Mouse (Mus musculus) urinary bladder, postnatal 14 days (tissue): ENCODE measurements around the gene Csrp1.
A peak's percentile ranks its signal among the peaks of the same experiment; 100 is the strongest.

Experiments
- DNase-seq: peaks from one replicate; pipeline ENCODE4 v3.0.0; 2021; ENCODE audit warnings: low spot score

Gene Csrp1

GRCm38 (mm10) chr1:135731897-135732684, 12.2 kb downstream of the Csrp1 start:
- no peak for DNase-seq

- DNase-seq, result peak; percentile 55
These were observed 14.5 kb downstream of the Csrp1 start for GRCm38 (mm10) chr1:135734225-135734937.

DNA sequence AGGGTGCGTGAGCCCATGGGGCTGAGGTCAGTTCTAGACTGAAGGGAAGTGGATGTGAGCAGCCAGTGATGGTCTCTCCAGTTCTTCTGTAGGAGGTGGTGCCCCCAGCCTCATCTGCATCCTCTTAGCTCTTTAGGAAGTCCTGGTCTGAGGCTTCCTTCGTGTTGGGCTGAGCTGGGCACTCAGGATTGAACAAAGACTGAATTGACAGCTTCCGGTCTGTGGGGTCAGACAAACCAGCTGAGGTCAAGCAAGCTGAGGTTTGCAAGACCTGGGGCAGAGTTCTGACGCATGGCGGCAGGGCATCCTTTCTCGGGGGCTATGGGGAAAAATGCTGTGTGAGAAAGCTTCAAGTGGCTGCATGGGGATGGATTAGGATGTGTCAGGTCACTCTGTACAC, 15.6 kb downstream of the Csrp1 start:
- no peak for DNase-seq

DNA sequence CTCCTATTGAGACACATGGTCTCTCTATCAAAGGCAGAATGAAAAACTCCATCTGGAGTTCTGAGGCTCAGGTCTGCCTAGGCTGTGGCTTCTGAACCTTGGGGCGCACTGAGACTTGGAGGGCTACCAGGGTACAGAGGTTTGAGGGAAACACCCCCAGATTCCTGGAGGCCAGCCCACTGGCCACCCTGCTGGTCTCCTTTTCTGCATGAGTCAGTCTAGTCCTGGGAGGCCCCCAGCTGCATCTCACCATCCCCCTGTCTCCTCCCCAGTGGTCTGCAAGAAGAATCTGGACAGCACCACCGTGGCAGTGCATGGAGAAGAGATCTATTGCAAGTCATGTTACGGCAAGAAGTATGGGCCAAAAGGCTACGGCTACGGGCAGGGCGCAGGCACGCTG, 25.1 kb downstream of the Csrp1 start:
- DNase-seq, result no peak

- no peak for DNase-seq
These were observed 26.4 kb downstream of the Csrp1 start for GRCm38 (mm10) chr1:135746248-135746647.

DNA sequence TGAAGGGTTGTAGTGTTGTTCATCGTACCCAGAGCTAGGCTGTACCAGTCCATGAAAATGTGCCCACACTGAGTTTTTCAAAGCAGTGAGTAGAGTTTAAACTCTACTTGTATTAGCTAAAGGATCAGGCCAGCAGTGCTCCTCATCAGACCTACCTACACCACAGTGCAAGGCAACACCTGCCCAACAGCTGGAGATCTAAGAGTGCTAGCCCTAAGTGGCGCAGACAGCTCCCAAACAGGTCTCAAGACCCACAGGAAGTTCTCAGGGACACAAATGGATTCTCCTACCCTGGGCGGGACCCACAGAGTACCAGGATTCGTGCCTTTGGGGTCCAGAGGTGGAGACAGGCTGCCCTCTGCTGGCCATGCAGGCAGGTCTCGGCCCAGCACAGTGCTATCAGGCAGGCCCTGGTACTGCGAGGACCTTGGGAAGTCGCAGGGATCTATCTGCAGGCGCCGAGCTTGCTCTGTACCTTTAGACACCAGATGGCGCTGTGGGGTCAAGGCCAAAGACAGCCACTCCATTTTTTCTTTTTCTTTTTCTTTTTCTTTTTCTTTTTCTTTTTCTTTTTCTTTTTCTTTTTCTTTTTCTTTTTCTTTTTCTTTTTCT, 33.0 kb downstream of the Csrp1 start:
- peak; percentile 97 for DNase-seq

DNA sequence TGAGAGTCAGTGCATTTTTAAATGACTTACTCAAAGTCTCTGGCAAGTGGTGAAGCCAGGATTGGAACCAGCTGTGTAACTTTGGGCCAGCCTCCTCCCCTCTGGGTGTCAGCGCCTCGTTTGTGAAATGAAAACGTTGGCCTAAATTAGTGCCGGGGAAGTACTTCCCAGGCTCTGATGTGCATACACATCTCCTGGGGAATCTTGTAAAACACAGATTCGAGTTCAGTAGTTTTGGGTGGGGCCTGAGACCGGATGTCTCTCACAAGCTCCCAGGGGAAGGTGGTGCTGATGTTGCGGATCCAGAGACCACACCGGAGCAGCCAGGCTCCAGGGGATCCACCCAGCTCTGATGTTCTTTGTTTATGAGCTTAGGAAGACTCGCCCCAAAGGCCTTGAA, 35.4 kb downstream of the Csrp1 start:
- DNase-seq, result peak; percentile 73

GRCm38 (mm10) chr1:135755913-135756312, 36.1 kb downstream of the Csrp1 start:
- DNase-seq, result no peak

DNA sequence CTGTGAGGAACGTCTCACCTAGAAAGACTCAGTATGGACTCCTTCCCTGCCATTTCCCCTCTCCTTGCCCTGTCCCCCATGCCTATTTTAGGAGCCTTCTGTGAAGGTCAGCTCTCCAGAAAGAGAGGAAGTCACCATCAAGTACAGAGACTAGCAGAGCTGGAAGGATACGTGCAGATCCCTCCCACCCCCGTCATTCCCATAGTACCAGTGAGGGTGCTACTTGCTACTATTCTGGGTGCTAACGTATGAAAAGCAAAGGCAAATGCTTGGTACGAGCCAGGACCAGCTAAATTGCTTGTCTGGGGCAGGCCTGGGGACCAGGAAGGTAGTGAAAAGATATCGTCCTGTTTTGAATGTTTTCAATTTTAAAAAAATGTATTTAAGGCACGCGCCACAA, 37.4 kb downstream of the Csrp1 start:
- DNase-seq, result no peak

DNA sequence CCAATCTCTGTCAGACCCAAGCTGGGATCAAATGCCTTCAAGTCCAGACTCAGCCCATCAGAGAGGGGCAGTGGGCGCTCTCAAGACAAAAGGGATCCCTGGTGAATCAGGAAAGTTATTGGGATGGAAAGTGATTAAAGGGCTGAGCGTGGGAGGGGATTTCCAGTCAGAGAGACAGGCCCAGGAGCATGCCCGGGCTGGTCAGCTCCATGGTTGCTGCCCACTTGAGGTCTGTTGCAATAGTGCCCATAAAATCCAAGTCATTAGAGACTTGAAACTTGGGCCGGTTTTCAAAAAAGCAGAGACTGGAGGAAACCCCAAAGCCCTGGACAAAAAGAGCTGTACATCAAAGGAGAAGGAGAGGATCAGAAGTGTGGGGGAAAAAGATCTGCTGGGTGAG, 39.8 kb downstream of the Csrp1 start:
- DNase-seq, result peak; percentile 55

DNA sequence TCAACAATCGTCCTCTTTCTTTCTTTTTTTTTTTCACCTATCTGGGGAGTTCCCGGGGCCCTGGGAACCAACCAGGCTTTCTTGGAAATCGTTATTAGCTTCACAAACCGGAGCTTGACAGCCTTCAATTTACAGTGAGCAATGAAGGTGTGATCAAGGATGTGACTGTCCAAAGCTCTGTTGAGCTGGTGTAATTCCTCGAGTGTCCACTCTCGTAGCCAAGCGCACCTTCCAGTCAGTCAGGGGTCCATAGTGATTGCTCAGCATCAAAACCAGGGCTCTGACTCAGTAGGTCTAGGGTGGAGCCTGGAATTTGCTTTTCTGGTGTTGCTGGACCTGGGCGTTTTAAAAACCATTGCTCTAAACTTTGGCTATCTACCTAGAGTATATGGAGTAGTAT, 40.4 kb downstream of the Csrp1 start:
- no peak for DNase-seq

- no peak for DNase-seq
These were observed 41.9 kb downstream of the Csrp1 start for GRCm38 (mm10) chr1:135761728-135762127.

- no peak for DNase-seq
These were observed 43.8 kb downstream of the Csrp1 start for GRCm38 (mm10) chr1:135763503-135764205.

GRCm38 (mm10) chr1:135764206-135764528, 44.3 kb downstream of the Csrp1 start:
- DNase-seq, result no peak

- peak; percentile 92 for DNase-seq
These were observed 46.1 kb downstream of the Csrp1 start, which contains the start of gene Phlda3 for GRCm38 (mm10) chr1:135765645-135766591. Gene Phlda3 (plus strand): TSS chr1:135766119.

GRCm38 (mm10) chr1:135766592-135767306, 46.9 kb downstream of the Csrp1 start:
- DNase-seq, result no peak

DNA sequence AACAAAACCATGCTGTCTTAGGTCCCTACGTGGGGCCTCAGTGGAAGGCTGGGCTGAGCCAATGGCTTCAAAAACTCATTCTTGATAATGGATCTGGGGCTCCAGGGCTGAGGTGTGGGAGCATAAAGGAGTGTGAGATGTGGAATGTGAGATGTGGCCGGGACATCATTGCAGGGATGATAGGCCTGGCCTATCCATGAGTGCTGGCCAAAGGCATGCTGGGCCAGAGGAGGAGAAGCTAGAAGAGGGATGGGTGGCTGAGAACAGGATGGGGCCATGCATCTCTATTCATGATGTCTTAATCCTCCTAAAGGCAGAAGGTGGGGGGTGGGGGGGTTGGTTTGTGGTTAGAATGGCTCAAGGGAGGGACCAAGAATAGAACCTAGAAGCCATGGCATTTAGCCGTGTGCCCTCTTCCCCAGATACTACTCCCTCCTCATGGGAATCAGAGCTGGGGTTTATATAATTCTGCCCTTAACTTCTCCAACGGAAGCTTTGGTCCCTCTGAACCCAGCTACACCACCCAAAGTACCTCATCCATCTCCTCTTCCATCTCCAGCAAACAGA, 47.5 kb downstream of the Csrp1 start:
- no peak for DNase-seq

- DNase-seq, result no peak
These were observed 48.5 kb downstream of the Csrp1 start for GRCm38 (mm10) chr1:135768400-135768799.

DNA sequence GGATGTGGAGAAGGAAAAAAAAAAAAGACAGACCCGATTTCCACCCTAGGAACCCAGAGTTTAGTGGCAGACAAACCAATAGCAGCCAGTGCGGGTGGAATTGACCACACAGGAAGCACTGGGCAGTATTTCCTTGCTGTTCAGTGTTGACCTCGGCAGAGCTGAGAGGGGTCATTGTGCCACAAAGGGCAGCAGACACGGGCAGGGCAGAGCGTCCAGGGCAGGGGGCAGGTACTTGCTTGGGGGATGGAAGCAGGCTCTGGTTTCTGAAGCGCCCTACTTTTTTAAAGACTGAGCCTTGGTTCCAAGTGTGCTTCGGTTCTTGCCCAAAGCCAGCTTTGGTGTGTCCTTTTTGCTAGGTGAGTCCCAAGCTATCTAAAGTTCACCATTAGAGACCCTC, 50.4 kb downstream of the Csrp1 start:
- DNase-seq, result no peak

DNA sequence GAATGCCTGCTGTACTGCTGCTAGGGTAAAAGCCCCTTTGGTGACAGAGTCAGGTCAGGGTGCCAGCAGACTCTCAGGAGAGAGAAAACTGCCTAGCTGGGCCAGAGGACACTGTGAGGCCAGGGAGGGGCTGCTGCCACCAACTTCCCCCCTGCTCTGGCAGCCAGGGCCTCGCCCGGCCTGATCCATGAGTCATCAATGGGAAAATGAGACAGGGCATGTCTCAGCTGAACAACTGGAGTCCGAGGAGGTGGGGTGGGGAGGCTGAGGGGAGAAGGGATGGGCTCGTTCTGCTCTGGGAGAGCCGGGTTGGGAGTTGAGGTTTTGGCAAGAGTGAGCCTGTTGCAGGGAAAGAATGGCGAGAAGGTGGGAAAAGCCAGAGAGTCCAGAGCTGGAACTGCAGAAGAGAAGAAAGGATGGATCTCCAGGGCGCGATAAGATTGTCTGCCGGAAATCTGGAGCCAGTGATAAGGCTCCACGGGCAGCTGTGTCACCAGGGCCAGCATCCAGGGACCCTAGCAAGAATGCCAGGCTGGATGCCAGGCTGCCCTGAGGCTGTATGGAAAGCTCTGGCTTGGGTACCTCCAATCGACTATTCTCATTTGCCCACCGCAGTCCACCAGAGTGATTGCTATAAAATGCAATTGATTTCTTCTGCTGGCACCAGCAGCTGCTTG, 51.2 kb downstream of the Csrp1 start:
- DNase-seq, result peak; percentile 85
